Mouse (Mus musculus) CD4-positive, CD25-positive, alpha-beta regulatory T cell, adult 2 months (primary cell): Measurements from ENCODE around the gene Mrgprb3.

Experiments
- DNase-seq: peaks from one replicate; pipeline ENCODE4 v3.0.0-alpha.2; 2012; ENCODE audit warnings: low read depth, low spot score

Mrgprb3 gene

GRCm38 (mm10) chr7:48643711-48644110, at the start of gene Mrgprb3:
Mrgprb3 (minus strand) TSS chr7:48643811.
- DNase-seq = no peak
